Mouse (Mus musculus): ENCODE results near the gene Asic3. TPM values are rescaled to one million over a fixed set of nuclear protein-coding genes. Genes with fewer than 3 reads are reported as not detected.

Asic3 gene
- total RNA-seq, 2 experiments from 2014 or later = 0.19 TPM; not detected in 1

GRCm38 (mm10) chr5:24408651-24409050 is 4.5 kb upstream of the Asic3 start:
- DNase-seq (ENCODE audit: extremely low spot score in 1 of 2, low spot score in 2 of 2) = peak in 1 of 2 experiments; percentile 34
- intact Hi-C loops (cut with DNase I) = no loop called here

DNA sequence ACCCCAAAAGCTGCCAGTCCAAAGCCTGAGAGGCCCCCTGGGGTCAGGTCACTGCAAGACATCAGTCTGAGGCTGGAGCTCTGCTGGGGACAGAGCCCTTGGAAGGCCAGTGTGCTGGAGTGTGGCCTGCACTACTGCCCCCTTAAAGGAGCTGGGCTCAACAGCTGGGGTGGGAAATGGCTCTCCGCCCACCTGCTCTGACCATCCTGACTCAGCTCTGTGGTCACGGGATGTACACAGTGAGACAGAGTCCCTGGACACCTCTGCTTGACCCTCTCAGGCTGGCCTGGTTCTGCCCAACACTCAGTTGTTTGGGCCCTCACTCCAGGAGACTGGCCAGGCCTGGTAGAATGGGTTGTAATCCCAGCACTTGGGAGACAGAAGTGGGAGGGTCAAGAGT is 3.7 kb upstream of the Asic3 start:
- DNase-seq (ENCODE audit: extremely low spot score in 1 of 2, low spot score in 2 of 2) = peak in 1 of 2 experiments; percentile 26
- intact Hi-C loops (cut with DNase I) = no loop called here

DNA sequence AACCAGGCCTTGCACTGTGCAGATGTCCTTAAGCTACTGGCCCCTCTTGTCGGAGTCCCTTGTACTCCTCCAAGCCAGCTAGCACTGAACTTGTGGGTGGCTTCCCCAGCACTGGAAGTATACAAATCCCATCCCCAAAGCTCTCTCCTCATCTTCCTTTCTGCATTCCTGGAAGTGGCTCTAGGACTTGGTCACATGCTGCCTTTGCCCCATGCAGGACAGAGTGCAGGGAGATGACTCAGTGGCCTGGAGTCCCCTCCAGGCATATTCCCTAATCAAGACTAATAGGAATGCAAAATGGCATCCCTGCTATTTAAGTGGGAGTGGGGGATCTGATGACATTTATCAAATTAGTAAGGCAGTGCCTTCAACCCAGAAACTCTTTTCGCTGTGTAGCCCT is 1.1 kb upstream of the Asic3 start:
- DNase-seq (ENCODE audit: extremely low spot score in 1 of 2, low spot score in 2 of 2) = no peak
- intact Hi-C loops (cut with DNase I) = no loop called here

- intact Hi-C loops (cut with DNase I) = no loop called here
- no peak for DNase-seq (ENCODE audit: extremely low spot score in 1 of 2, low spot score in 2 of 2)
Observed at GRCm38 (mm10) chr5:24413938-24414337, 746 bp downstream of the Asic3 start.

DNA sequence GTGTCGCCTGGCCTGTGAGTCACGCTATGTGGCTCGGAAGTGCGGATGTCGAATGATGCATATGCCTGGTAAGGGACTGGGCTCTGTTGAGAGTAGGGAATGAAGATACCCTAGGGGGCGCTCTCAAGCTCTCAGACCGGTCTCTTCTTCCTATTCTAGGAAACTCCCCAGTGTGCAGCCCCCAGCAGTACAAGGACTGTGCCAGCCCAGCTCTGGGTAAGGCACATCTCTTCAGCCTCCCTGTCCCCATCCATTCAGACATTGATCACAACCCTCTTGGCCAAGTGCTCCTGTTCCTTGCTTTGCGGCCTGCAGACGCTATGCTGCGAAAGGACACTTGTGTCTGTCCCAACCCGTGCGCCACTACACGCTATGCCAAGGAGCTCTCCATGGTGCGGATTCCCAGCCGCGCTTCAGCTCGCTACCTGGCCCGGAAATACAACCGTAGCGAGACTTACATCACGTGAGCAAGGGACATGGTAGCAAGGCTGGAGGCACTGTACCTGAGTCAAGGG is 3.1 kb downstream of the Asic3 start:
- DNase-seq (ENCODE audit: extremely low spot score in 1 of 2, low spot score in 2 of 2) = peak; percentile 50 to 74
- intact Hi-C loops (cut with DNase I) = no loop called here

DNA sequence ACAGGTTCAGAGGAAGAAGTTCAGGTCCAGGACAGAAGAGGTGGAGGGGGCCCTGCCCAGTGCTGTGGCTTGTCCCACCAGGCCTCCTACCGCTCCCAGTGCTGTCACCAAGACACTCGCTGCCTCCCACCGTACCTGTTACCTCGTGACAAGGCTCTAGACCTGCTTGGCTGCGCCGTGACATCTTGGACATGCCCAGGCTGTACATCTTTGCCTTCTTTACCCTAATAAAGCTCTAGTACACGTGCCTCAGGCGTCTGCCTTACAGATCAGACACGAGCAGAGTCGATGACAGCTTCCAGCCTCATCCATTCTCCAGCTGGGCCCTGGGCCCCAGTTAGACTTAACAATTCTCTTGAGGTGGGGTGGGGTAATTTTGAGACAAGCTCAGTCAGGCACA is 4.4 kb downstream of the Asic3 start:
- DNase-seq (ENCODE audit: extremely low spot score in 1 of 2, low spot score in 2 of 2) = no peak
- intact Hi-C loops (cut with DNase I) = no loop called here

DNA sequence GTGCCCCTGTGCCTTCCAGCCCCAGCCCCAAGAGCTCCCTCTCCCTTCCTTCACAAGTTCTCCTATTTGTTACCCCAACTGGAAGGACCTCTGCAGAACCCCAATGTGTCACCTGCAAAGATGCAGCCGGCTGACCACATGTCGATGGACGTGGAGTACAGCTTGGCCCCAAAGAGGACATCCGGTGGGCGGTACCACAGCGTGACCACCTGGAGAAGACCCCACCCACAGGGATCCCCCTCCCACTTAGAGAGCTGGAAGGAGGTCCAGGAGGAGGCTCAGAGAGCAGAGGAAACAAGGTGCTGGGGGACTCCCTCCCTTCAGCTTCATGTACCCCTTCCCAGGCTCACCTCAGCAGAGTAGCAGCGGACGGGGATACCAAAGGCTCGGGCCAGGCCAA is 7.2 kb downstream of the Asic3 start:
- no peak for DNase-seq (ENCODE audit: extremely low spot score in 1 of 2, low spot score in 2 of 2)
- intact Hi-C loops (cut with DNase I) = loop anchor here (5.0 kb wide), 1 partner anchor 57 kb away; no protein-coding TSS in a partner anchor

GRCm38 (mm10) chr5:24423129-24424003 is 10.2 kb downstream of the Asic3 start, which contains the start of the genes Cdk5 and Slc4a2:
Cdk5 (minus strand) TSS chr5:24423530.
Slc4a2 (plus strand) TSS chr5:24423837.
- DNase-seq (ENCODE audit: extremely low spot score in 1 of 2, low spot score in 2 of 2) = peak; percentile 99
- intact Hi-C loops (cut with DNase I) = loop anchor here (2.0 to 5.0 kb wide), 2 partner anchors 21 to 54 kb away; partner anchors contain the start of gene Fastk

- intact Hi-C loops (cut with DNase I) = loop anchor here (2.0 to 5.0 kb wide), 2 partner anchors 21 to 53 kb away; partner anchors contain the start of gene Fastk
- DNase-seq (ENCODE audit: extremely low spot score in 1 of 2, low spot score in 2 of 2) = no peak
Observed at GRCm38 (mm10) chr5:24424004-24424781, 11.0 kb downstream of the Asic3 start.

DNA sequence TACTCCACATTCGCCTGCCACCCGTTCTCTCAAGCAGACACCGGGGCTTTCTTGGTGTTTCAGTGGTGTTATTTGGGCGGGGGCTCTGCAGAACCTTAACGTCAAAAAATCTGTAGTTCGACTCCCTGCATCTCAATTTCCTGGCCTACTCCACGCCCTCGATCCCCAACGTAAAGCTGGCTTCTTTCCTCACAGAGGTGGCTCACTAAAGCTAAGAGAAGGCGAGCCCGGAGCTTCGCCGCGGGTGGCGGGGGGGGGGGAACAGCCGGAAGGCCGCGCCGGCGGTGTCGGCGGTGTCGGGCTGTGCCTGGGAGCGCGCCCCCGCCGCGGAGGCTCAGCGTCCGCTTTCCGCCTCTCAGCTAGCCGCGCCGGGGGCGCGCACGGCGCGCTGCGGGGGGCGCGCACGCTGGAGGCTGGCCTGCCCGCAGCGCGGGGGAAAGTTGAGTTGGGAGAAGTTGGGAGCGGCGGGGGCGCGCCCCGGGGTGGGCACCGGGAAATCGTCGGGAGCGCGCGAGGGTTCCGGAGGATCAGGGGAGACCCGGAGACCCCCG is 11.7 kb downstream of the Asic3 start:
- DNase-seq (ENCODE audit: extremely low spot score in 1 of 2, low spot score in 2 of 2) = peak; percentile 44 to 92
- intact Hi-C loops (cut with DNase I) = loop anchor here (2.0 to 5.0 kb wide), 2 partner anchors 20 to 52 kb away; partner anchors contain the start of gene Fastk

GRCm38 (mm10) chr5:24425421-24426036 is 12.3 kb downstream of the Asic3 start:
- intact Hi-C loops (cut with DNase I) = loop anchor here (2.0 kb wide), 1 partner anchor 19 kb away; the partner anchor contains the start of gene Fastk
- DNase-seq (ENCODE audit: extremely low spot score in 1 of 2, low spot score in 2 of 2) = peak in 1 of 2 experiments; percentile 46

DNA sequence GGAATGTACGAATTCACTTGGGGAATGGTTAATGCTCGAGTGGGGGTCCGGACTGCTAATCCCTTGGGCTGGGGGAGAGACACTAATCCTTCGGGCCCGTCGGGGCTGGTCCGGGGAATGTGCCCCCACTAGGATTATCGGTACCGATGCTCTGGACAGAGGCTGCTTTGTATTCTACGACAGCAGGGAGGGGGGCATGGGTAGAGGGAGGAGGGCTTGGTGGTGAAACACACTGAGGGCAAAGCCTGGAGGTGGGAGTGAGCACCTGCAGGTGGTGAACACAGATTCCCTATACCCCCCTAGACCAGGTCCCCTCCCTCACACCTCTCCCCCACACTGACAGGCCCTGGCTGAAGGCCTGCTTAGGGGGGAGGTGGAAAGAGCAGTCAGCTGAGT is 12.8 kb downstream of the Asic3 start:
- peak in 1 of 2 experiments; percentile 31 for DNase-seq (ENCODE audit: extremely low spot score in 1 of 2, low spot score in 2 of 2)
- intact Hi-C loops (cut with DNase I) = no loop called here

DNA sequence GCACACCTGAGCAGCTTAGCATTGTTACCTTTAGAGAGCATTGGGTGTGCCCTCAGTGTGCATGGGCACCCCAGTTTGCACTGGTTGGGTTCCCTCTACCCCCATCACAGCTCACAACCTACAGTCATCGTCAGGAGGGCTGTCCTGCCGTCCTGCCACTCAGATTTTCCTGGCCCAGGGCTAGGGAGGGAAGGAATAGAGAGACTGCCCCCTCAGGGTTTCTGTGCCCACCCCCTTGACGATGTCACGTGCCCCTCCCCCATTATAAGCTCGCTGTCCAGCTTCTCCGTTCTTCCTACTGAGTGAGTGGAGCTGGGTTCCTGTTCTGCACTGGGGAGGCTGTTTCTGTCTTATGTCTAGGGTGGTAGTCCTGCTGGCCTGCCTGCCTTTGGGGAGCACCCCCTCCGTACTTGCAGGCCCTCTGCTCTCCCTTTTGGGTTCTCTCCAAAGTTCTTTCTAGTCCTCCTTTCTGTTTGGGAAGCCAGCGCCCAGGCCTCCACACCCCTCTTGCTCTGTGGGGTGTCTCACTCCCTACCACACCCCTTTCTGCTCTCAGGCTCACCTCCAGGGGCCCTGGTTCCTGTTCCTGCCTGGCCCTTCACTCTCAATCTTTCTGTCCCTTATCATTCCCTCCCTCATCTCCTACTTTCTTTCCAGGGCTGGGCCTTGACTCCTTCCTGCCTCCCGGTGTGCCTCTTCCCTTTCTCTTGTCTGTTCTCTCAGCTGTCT is 13.5 kb downstream of the Asic3 start:
- intact Hi-C loops (cut with DNase I) = no loop called here
- peak in 1 of 2 experiments; percentile 45 for DNase-seq (ENCODE audit: extremely low spot score in 1 of 2, low spot score in 2 of 2)

DNA sequence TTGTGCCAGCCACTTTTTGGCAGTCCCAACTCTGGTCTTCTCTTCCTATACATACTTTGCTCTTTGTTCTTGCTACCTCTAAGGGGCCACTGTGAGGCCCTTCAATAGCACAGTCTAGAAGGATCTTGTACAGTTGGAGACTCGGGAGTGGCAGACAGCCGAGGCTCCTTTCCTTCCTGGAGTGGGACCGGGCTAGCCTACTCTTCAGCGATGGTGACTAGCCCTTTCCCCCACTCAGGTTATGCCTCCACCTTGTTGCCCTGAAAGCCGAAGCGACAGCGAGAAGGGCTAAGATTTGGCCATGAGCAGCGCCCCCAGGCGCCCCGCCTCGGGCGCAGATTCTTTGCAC is 14.1 kb downstream of the Asic3 start:
- DNase-seq (ENCODE audit: extremely low spot score in 1 of 2, low spot score in 2 of 2) = no peak
- intact Hi-C loops (cut with DNase I) = no loop called here

DNA sequence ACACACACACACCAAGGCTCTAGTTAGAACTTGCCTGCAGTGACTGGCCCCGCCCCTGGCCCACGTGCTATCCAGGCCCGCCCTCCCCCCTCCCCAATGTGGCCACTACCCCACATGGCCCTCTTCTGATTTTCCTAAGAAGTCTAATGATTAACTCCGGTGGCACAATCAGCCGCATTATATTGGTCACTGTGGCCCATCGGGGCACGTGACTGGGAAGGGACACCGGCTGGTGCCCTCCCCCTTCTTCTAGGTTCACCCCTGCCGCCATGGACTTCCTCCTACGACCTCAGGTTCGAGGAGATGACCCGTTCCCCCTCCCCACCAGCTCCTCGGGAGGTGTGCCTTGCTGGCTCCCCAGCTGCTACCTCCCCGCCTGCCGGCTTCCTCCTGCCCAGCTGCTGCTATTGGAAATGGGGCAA is 14.8 kb downstream of the Asic3 start:
- intact Hi-C loops (cut with DNase I) = no loop called here
- peak in 1 of 2 experiments; percentile 37 for DNase-seq (ENCODE audit: extremely low spot score in 1 of 2, low spot score in 2 of 2)

DNA sequence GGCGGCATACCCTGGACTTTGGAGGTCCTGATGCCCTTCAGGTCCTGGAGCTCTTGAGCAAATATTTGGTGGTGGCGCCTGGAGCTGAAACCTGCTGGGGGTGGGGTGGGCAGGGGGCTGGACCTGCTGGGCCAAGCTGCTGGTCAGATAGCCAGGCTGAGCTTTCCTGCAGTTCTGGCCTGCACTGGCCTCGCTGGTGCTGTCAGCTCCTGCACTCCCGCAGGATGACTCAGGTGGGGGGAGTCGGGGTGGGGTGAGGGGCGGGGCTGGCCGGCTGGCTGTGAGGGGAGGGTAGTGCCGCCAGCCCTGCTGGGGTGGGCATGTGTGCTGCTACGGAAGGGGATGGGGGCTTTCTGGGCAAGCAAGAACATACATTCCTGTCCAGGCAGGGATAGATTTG is 15.4 kb downstream of the Asic3 start:
- intact Hi-C loops (cut with DNase I) = no loop called here
- no peak for DNase-seq (ENCODE audit: extremely low spot score in 1 of 2, low spot score in 2 of 2)

DNA sequence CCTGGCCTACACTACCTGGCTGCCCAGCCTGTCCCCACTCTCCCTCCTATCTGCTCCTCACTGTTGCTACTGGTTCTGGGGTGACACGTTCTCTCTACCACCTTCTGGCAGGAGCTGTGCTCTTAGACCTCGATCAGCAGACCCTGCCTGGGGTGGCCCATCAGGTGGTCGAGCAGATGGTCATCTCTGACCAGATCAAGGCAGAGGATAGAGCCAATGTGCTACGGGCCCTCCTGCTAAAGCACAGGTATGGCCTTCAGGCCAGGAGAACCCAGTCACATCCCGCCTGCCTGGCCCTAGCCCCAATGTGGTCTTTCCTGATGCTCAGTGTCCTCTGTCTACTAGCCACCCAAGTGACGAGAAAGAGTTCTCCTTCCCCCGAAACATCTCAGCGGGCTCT is 20.8 kb downstream of the Asic3 start:
- intact Hi-C loops (cut with DNase I) = no loop called here
- no peak for DNase-seq (ENCODE audit: extremely low spot score in 1 of 2, low spot score in 2 of 2)

GRCm38 (mm10) chr5:24441187-24441586 is 28.0 kb downstream of the Asic3 start:
- intact Hi-C loops (cut with DNase I) = no loop called here
- no peak for DNase-seq (ENCODE audit: extremely low spot score in 1 of 2, low spot score in 2 of 2)

Measured in left cerebral cortex, postnatal 10 days (tissue).